Mouse (Mus musculus) heart, embryonic 14.5 days (tissue): Measurements from ENCODE around the gene Scn5a. TPM values are rescaled to one million over a fixed set of nuclear protein-coding genes. Genes with fewer than 3 reads are reported as not detected.

Experiments used
- ATAC-seq: fragments of 200-750 bp; cut with Nextera tagmentation; 2 replicates; pipeline ENCODE4 v1.8.0; 2017; ENCODE audit warnings: low read depth, moderate TSS enrichment; ENCODE audit not compliant: insufficient number of reproducible peaks, insufficient read depth, low FRiP score
- H3K27ac ChIP-seq, 2 experiments: fragments of 200-500 bp in 1 of 2; fragments of 300-500 bp in 1 of 2; sonication (generic) in 1 of 2; replicated peaks in 1 of 2; 2 replicates each; pipeline ENCODE4 v1.5.1; 2012 to 2014; ENCODE audit warnings: low read depth in 2 of 2, low read length in 2 of 2, control low read depth in 1 of 2, mild to moderate bottlenecking in 1 of 2, mixed read lengths in 1 of 2; ENCODE audit not compliant: control insufficient read depth in 1 of 2, insufficient read depth in 1 of 2
- H3K27me3 ChIP-seq: fragments of 300-500 bp; sonication (generic); 2 replicates; pipeline ENCODE4 v1.6.1; 2014; ENCODE audit warnings: mild to moderate bottlenecking, low read length, control low read depth; ENCODE audit not compliant: control insufficient read depth, insufficient read depth
- H3K36me3 ChIP-seq: fragments of 300-500 bp; sonication (generic); 2 replicates; pipeline ENCODE4 v1.6.1; 2014; ENCODE audit warnings: mild to moderate bottlenecking, control low read depth, low read length, mixed read lengths; ENCODE audit not compliant: control insufficient read depth, insufficient read depth
- H3K4me1 ChIP-seq, 2 experiments: fragments of 200-500 bp in 1 of 2; fragments of 300-500 bp in 1 of 2; sonication (generic) in 1 of 2; 2 replicates each; pipeline ENCODE4 v1.6.1; 2012 to 2014; ENCODE audit warnings: low read length in 2 of 2, control low read depth in 1 of 2, mixed read lengths in 1 of 2; ENCODE audit not compliant: control insufficient read depth in 2 of 2, insufficient read depth in 2 of 2
- H3K4me2 ChIP-seq: fragments of 300-500 bp; sonication (generic); 2 replicates; pipeline ENCODE4 v1.6.1; 2014; ENCODE audit warnings: mild to moderate bottlenecking, low read length
- H3K4me3 ChIP-seq, 2 experiments: fragments of 200-500 bp in 1 of 2; fragments of 300-500 bp in 1 of 2; sonication (generic) in 1 of 2; 2 replicates each; pipeline ENCODE4 v1.5.1; 2012 to 2014; ENCODE audit warnings: low read length in 2 of 2, mild to moderate bottlenecking in 2 of 2, control low read depth in 1 of 2, low read depth in 1 of 2, moderate library complexity in 1 of 2; ENCODE audit not compliant: control insufficient read depth in 1 of 2, insufficient read depth in 1 of 2
- H3K9ac ChIP-seq: fragments of 300-500 bp; sonication (generic); 2 replicates; pipeline ENCODE4 v1.6.1; 2014; ENCODE audit warnings: mild to moderate bottlenecking, low read length
- H3K9me3 ChIP-seq: fragments of 300-500 bp; sonication (generic); 2 replicates; pipeline ENCODE4 v1.6.1; 2016; ENCODE audit warnings: low read length, control low read depth; ENCODE audit not compliant: control insufficient read depth
- WGBS: fragments of 180-500 bp; shearing (Covaris S2); extraction: QIAGEN DNeasy Blood & Tissue Kit; methylation state at CpG from one replicate; pipeline ENCODE4 v1.1.7; 2014; 5-methylcytosine and 5-hydroxymethylcytosine counted together
- polyA plus RNA-seq: library from polyadenylated mRNA; unstranded; fragments of >200 nt; fragmentation: Nextera tagmentation; extraction: Ambion mirVana; gene quantifications from 2 replicates; pipeline ENCODE4 v1.2.1, GENCODE M21; 2014

Scn5a gene
- polyA plus RNA-seq, 1 experiment from 2014 or later: 10.0 TPM

DNA sequence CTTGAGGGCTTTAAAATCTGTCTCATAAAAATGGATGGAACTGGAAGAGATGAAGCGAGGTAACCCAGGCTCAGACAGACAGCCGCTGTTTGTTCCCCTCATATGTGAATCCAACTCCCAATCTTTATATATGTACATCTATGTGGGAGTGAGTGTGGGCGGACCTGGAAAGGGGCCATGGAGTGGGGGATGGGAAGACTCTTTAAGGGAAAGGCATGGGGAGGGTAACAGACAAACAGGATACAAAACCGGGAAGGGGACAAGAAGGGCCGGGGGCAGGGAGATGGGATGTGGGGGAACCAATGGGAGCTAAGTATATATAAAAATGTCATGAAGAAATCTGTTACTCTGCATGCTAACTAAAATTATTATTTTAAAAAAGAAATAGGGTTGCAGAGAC lies 81.9 kb downstream of the Scn5a start:
- no peak for ATAC-seq
- H3K4me3 ChIP-seq: no peak overlapping the region
- WGBS: 55% methylated on average over 5 of the region's 5 CpGs
- no peaks in the 10 kb centered on the region for H3K9me3 ChIP-seq
- H3K4me2 ChIP-seq: no peak overlapping the region
- no peak overlapping the region for H3K9ac ChIP-seq
- H3K27ac ChIP-seq: no peak overlapping the region
- peaks cover 60% of the 10 kb centered on the region for H3K36me3 ChIP-seq
- H3K27me3 ChIP-seq: no peaks in the 10 kb centered on the region
- peaks cover 0 to 8% of the 10 kb centered on the region in 2 experiments; a peak in 2 of 4 replicates for H3K4me1 ChIP-seq

- no peak overlapping the region for H3K4me2 ChIP-seq
- no peaks in the 10 kb centered on the region for H3K9me3 ChIP-seq
- no peak for ATAC-seq
- H3K9ac ChIP-seq: no peak overlapping the region
- WGBS: 78% methylated on average over 9 of the region's 9 CpGs
- no peaks in the 10 kb centered on the region for H3K27me3 ChIP-seq
- H3K4me1 ChIP-seq: peaks cover 0 to 8% of the 10 kb centered on the region in 2 experiments; a peak in 2 of 4 replicates
- H3K4me3 ChIP-seq: no peak overlapping the region
- peaks cover 61% of the 10 kb centered on the region for H3K36me3 ChIP-seq
- H3K27ac ChIP-seq: no peak overlapping the region
Measured at GRCm38 (mm10) chr9:119496354-119496753, 82.5 kb downstream of the Scn5a start.

GRCm38 (mm10) chr9:119484868-119485267 lies 93.9 kb downstream of the Scn5a start:
- no peak for ATAC-seq
- H3K36me3 ChIP-seq: peaks cover 25% of the 10 kb centered on the region
- H3K4me2 ChIP-seq: no peak overlapping the region
- no peak overlapping the region for H3K27ac ChIP-seq
- H3K4me1 ChIP-seq: peaks cover 0 to under 1% of the 10 kb centered on the region in 2 experiments; a peak in 2 of 4 replicates
- no peaks in the 10 kb centered on the region for H3K9me3 ChIP-seq
- no peak overlapping the region for H3K9ac ChIP-seq
- H3K27me3 ChIP-seq: no peaks in the 10 kb centered on the region
- 89% methylated on average over 13 of the region's 13 CpGs for WGBS
- no peak overlapping the region for H3K4me3 ChIP-seq

GRCm38 (mm10) chr9:119484420-119484819 lies 94.4 kb downstream of the Scn5a start:
- WGBS: 72% methylated on average over 9 of the region's 9 CpGs
- no peak for ATAC-seq
- no peak overlapping the region for H3K4me2 ChIP-seq
- H3K9me3 ChIP-seq: no peaks in the 10 kb centered on the region
- peaks cover 4 to 5% of the 10 kb centered on the region in 2 experiments for H3K4me1 ChIP-seq
- H3K27me3 ChIP-seq: no peaks in the 10 kb centered on the region
- H3K4me3 ChIP-seq: no peak overlapping the region
- peaks cover 20% of the 10 kb centered on the region; the same call in 1 of the 2 replicates for H3K36me3 ChIP-seq
- H3K9ac ChIP-seq: no peak overlapping the region
- no peak overlapping the region for H3K27ac ChIP-seq

GRCm38 (mm10) chr9:119483554-119484353 lies 95.1 kb downstream of the Scn5a start:
- peaks cover 14% of the 10 kb centered on the region; the same call in 1 of the 2 replicates for H3K36me3 ChIP-seq
- no peaks in the 10 kb centered on the region for H3K9me3 ChIP-seq
- no peaks in the 10 kb centered on the region for H3K27me3 ChIP-seq
- 60% methylated on average over 23 of the region's 23 CpGs for WGBS
- no peak overlapping the region for H3K9ac ChIP-seq
- H3K4me1 ChIP-seq: peaks cover 10 to 12% of the 10 kb centered on the region in 2 experiments
- no peak for ATAC-seq
- no peak overlapping the region for H3K27ac ChIP-seq
- H3K4me2 ChIP-seq: no peak overlapping the region
- H3K4me3 ChIP-seq: no peak overlapping the region

- Histone ChIP-seq H3K4me3 (no peak overlapping the region), H3K27ac (no peak overlapping the region), H3K27me3 (no peaks in the 10 kb centered on the region), H3K9me3 (no peaks in the 10 kb centered on the region), H3K9ac (no peak overlapping the region), H3K4me2 (no peak overlapping the region), H3K4me1 (peaks cover 15 to 24% of the 10 kb centered on the region in 2 experiments), H3K36me3 (peaks cover 12% of the 10 kb centered on the region; the same call in 1 of the 2 replicates)
- 78% methylated on average over 4 of the region's 4 CpGs for WGBS
- ATAC-seq: no peak
Measured at GRCm38 (mm10) chr9:119481612-119482011, 97.2 kb downstream of the Scn5a start.

DNA sequence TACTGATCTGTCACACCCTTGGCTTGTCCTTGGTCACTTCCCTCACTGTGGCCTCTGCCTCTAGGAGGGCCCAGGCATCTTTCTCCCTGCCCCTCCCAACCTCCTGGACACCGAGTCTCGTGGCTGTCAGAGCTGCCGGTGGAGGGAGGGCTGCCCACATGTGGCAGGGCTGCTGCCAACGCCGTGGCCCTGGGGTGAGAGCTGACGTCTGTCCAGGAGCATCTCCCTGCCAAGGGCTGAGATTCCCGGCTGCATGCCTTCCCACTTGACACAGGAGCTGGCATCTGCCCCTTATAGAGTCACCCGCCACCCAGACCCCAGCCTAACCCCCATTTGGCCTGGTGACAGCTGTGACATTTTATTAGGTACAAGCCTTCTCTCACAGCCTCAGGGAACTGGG lies 99.5 kb downstream of the Scn5a start:
- 22% methylated on average over 8 of the region's 8 CpGs for WGBS
- Histone ChIP-seq H3K9me3 (no peaks in the 10 kb centered on the region), H3K36me3 (no peaks in the 10 kb centered on the region)

More for the DNA sequence above, 99.5 kb downstream of the Scn5a start:
- H3K4me3 ChIP-seq: no peak overlapping the region
- no peaks in the 10 kb centered on the region for H3K27me3 ChIP-seq
- peak; percentile 52; the same call in 1 of the 2 replicates for ATAC-seq
- H3K4me1 ChIP-seq: peaks cover 28 to 35% of the 10 kb centered on the region in 2 experiments
- peak overlapping the region; percentile 20 to 63; a peak in 3 of 4 replicates for H3K27ac ChIP-seq
- 0 out of 2 replicates have a peak overlapping the region, but pooled peaks have one; percentile 21 for H3K9ac ChIP-seq
- H3K4me2 ChIP-seq: no peak overlapping the region
